Mouse (Mus musculus): ENCODE data around the gene Hspa12b. TPM values are rescaled to one million over a fixed set of nuclear protein-coding genes. Genes with fewer than 3 reads are reported as not detected.

Hspa12b gene
- polyA plus RNA-seq, 1 experiment from 2014 or later = 8.7 TPM

- Histone ChIP-seq H3K4me1 (replicated peaks) (peaks cover 41% of the 10 kb centered on the region), H3K36me3 (peaks cover 43% of the 10 kb centered on the region), H3K4me3 (no peak overlapping the region), H3K27ac (ENCODE audit: poor library complexity, severe bottlenecking) (peak overlapping the region; percentile 67), H3K27me3 (replicated peaks) (no peaks in the 10 kb centered on the region), H3K9ac (no peak overlapping the region; the same call in 1 of the 2 replicates), H3K9me3 (replicated peaks) (no peaks in the 10 kb centered on the region), H3K4me2 (no peak overlapping the region)
- 0 out of 2 replicates have a peak, but pooled peaks have one; percentile 2 for ATAC-seq (ENCODE audit: insufficient number of reproducible peaks, low FRiP score)
- WGBS = 14% methylated on average over 5 of the region's 5 CpGs
Observed at GRCm38 (mm10) chr2:131139886-131140532, 12.9 kb downstream of the Hspa12b start.

- no peak overlapping the region for H3K4me2 ChIP-seq
- H3K9me3 ChIP-seq (replicated peaks) = no peaks in the 10 kb centered on the region
- H3K4me1 ChIP-seq (replicated peaks) = peaks cover 41% of the 10 kb centered on the region
- no peak overlapping the region for H3K4me3 ChIP-seq
- no peak for ATAC-seq (ENCODE audit: insufficient number of reproducible peaks, low FRiP score)
- peak overlapping the region; percentile 67; the same call in 1 of the 2 replicates for H3K27ac ChIP-seq (ENCODE audit: poor library complexity, severe bottlenecking)
- H3K9ac ChIP-seq = no peak overlapping the region; the same call in 1 of the 2 replicates
- no peaks in the 10 kb centered on the region for H3K27me3 ChIP-seq (replicated peaks)
- peaks cover 48% of the 10 kb centered on the region for H3K36me3 ChIP-seq
- WGBS = 54% methylated on average over 5 of the region's 5 CpGs
Observed at GRCm38 (mm10) chr2:131140533-131140905, 13.4 kb downstream of the Hspa12b start.

GRCm38 (mm10) chr2:131141336-131141986 is 14.4 kb downstream of the Hspa12b start:
- 86% methylated on average over 8 of the region's 8 CpGs for WGBS
- no peak for ATAC-seq (ENCODE audit: insufficient number of reproducible peaks, low FRiP score)

GRCm38 (mm10) chr2:131142592-131142991 is 15.5 kb downstream of the Hspa12b start:
- peaks cover 65% of the 10 kb centered on the region for H3K36me3 ChIP-seq
- H3K9me3 ChIP-seq (replicated peaks) = no peaks in the 10 kb centered on the region
- no peak overlapping the region for H3K27ac ChIP-seq (ENCODE audit: poor library complexity, severe bottlenecking)
- H3K4me1 ChIP-seq (replicated peaks) = peaks cover 33% of the 10 kb centered on the region
- WGBS = 26% methylated on average over 18 of the region's 18 CpGs
- H3K9ac ChIP-seq = no peak overlapping the region
- no peak overlapping the region for H3K4me3 ChIP-seq
- H3K4me2 ChIP-seq = peak overlapping the region; percentile 29; the same call in 1 of the 2 replicates
- peak; percentile 44; the same call in 1 of the 2 replicates for ATAC-seq (ENCODE audit: insufficient number of reproducible peaks, low FRiP score)
- H3K27me3 ChIP-seq (replicated peaks) = no peaks in the 10 kb centered on the region

More at GRCm38 (mm10) chr2:131141336-131141986, 14.4 kb downstream of the Hspa12b start:
- Histone ChIP-seq H3K9me3 (replicated peaks) (no peaks in the 10 kb centered on the region), H3K4me1 (replicated peaks) (peaks cover 38% of the 10 kb centered on the region), H3K4me3 (no peak overlapping the region), H3K9ac (no peak overlapping the region), H3K4me2 (no peak overlapping the region), H3K27me3 (replicated peaks) (no peaks in the 10 kb centered on the region), H3K36me3 (peaks cover 56% of the 10 kb centered on the region), H3K27ac (ENCODE audit: poor library complexity, severe bottlenecking) (no peak overlapping the region)

GRCm38 (mm10) chr2:131143007-131143780 is 16.1 kb downstream of the Hspa12b start:
- H3K27ac ChIP-seq (ENCODE audit: poor library complexity, severe bottlenecking) = no peak overlapping the region
- H3K9me3 ChIP-seq (replicated peaks) = no peaks in the 10 kb centered on the region
- ATAC-seq (ENCODE audit: insufficient number of reproducible peaks, low FRiP score) = no peak
- 71% methylated on average over 22 of the region's 22 CpGs for WGBS
- H3K9ac ChIP-seq = no peak overlapping the region
- H3K36me3 ChIP-seq = peaks cover 68% of the 10 kb centered on the region
- peaks cover 36% of the 10 kb centered on the region for H3K4me1 ChIP-seq (replicated peaks)
- no peaks in the 10 kb centered on the region for H3K27me3 ChIP-seq (replicated peaks)
- no peak overlapping the region for H3K4me3 ChIP-seq
- H3K4me2 ChIP-seq = peak overlapping the region; percentile 29; the same call in 1 of the 2 replicates

- Histone ChIP-seq H3K9ac (0 out of 2 replicates have a peak overlapping the region, but pooled peaks have one; percentile 11), H3K36me3 (peaks cover 77% of the 10 kb centered on the region), H3K27me3 (replicated peaks) (no peaks in the 10 kb centered on the region), H3K4me1 (replicated peaks) (peaks cover 32% of the 10 kb centered on the region), H3K4me3 (no peak overlapping the region), H3K27ac (ENCODE audit: poor library complexity, severe bottlenecking) (no peak overlapping the region), H3K9me3 (replicated peaks) (no peaks in the 10 kb centered on the region), H3K4me2 (no peak overlapping the region)
- no peak for ATAC-seq (ENCODE audit: insufficient number of reproducible peaks, low FRiP score)
- 48% methylated on average over 13 of the region's 13 CpGs for WGBS
Observed at GRCm38 (mm10) chr2:131145121-131145520, 18.0 kb downstream of the Hspa12b start.

- ATAC-seq (ENCODE audit: insufficient number of reproducible peaks, low FRiP score) = no peak
- no peaks in the 10 kb centered on the region for H3K27me3 ChIP-seq (replicated peaks)
- H3K9ac ChIP-seq = no peak overlapping the region
- no peaks in the 10 kb centered on the region for H3K9me3 ChIP-seq (replicated peaks)
- peaks cover 27% of the 10 kb centered on the region for H3K4me1 ChIP-seq (replicated peaks)
- H3K27ac ChIP-seq (ENCODE audit: poor library complexity, severe bottlenecking) = no peak overlapping the region
- no peak overlapping the region for H3K4me3 ChIP-seq
- H3K36me3 ChIP-seq = peaks cover 81% of the 10 kb centered on the region
- 73% methylated on average over 2 of the region's 2 CpGs for WGBS
- no peak overlapping the region for H3K4me2 ChIP-seq
Observed at GRCm38 (mm10) chr2:131145536-131145935, 18.5 kb downstream of the Hspa12b start.

- ATAC-seq (ENCODE audit: insufficient number of reproducible peaks, low FRiP score) = no peak
- Histone ChIP-seq H3K4me1 (replicated peaks) (peaks cover 22% of the 10 kb centered on the region), H3K9ac (no peak overlapping the region), H3K9me3 (replicated peaks) (no peaks in the 10 kb centered on the region), H3K27ac (ENCODE audit: poor library complexity, severe bottlenecking) (no peak overlapping the region), H3K27me3 (replicated peaks) (no peaks in the 10 kb centered on the region), H3K4me2 (no peak overlapping the region), H3K4me3 (no peak overlapping the region), H3K36me3 (peaks cover 85% of the 10 kb centered on the region)
- WGBS = 77% methylated on average over 21 of the region's 21 CpGs
Observed at GRCm38 (mm10) chr2:131146193-131147042, 19.3 kb downstream of the Hspa12b start.

- H3K9me3 ChIP-seq (replicated peaks) = no peaks in the 10 kb centered on the region
- H3K4me1 ChIP-seq (replicated peaks) = peaks cover 22% of the 10 kb centered on the region
- H3K9ac ChIP-seq = no peak overlapping the region
- peaks cover 84% of the 10 kb centered on the region for H3K36me3 ChIP-seq
- no peak for ATAC-seq (ENCODE audit: insufficient number of reproducible peaks, low FRiP score)
- H3K27me3 ChIP-seq (replicated peaks) = no peaks in the 10 kb centered on the region
- WGBS = 94% methylated on average over 8 of the region's 8 CpGs
- no peak overlapping the region for H3K4me3 ChIP-seq
- no peak overlapping the region for H3K4me2 ChIP-seq
- no peak overlapping the region for H3K27ac ChIP-seq (ENCODE audit: poor library complexity, severe bottlenecking)
Observed at GRCm38 (mm10) chr2:131147043-131147365, 19.9 kb downstream of the Hspa12b start.

GRCm38 (mm10) chr2:131148353-131149253 is 21.5 kb downstream of the Hspa12b start:
- WGBS = 71% methylated on average over 8 of the region's 8 CpGs
- H3K4me3 ChIP-seq = no peak overlapping the region
- H3K36me3 ChIP-seq = peaks cover 92% of the 10 kb centered on the region
- no peaks in the 10 kb centered on the region for H3K9me3 ChIP-seq (replicated peaks)
- peak; percentile 7; the same call in 1 of the 2 replicates for ATAC-seq (ENCODE audit: insufficient number of reproducible peaks, low FRiP score)
- H3K9ac ChIP-seq = no peak overlapping the region
- H3K4me1 ChIP-seq (replicated peaks) = peaks cover 30% of the 10 kb centered on the region
- H3K4me2 ChIP-seq = no peak overlapping the region
- no peak overlapping the region for H3K27ac ChIP-seq (ENCODE audit: poor library complexity, severe bottlenecking)
- no peaks in the 10 kb centered on the region for H3K27me3 ChIP-seq (replicated peaks)
